Mouse (Mus musculus): ENCODE data around the gene Med22.
A peak's percentile ranks its signal among the peaks of the same experiment; 100 is the strongest.

DNA sequence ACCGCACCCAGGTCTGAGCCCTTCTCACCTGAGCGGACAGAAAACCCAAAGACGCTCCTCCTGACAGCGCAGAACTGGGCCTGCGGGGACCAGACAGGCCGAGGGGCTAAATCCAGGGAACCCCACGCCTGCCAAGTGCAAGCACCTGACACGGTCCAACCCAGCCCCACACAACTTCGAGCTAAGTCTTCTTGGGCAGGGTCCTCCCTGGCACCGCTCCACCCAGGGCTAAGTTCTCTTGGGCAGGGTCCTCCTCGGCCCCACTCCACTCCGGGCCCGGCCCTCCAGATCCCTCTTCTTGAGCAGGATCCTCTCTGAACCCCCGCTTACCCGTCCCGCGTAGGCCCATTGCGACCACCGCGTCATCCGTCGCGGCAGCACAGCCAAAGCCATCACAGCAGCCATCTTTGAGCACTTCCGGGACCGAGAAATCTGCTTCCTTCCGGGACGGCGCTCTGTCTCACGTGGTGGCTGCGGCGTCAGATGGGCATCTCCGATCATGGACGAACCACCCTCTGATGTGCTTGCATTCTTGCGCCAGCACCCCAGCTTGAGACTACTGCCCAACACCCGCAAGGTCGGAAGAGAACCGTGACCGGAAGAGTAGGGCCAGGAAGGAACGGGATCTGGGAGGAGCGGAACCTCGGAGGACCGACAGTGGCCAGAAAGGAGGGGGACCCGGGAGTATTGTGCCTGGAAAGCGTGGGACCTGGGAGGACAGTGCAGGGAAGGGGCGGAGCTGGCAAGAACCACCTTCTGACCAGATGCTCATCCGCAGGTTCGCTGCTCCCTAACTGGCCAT lies 5.7 kb upstream of the Med22 start, which contains the start of the genes Surf2 and Surf1:
- peak; percentile 72; the same call in 1 of the 2 replicates for TF ChIP-seq EP300 (IDR thresholded peaks at IDR 0.05; ENCODE audit: insufficient read depth, low read depth, low read length)
- TF ChIP-seq CTCF (IDR thresholded peaks at IDR 0.05): no peak
- peak; percentile 90 for TF ChIP-seq POLR2A (IDR thresholded peaks at IDR 0.05; ENCODE audit: insufficient read depth, low read depth, low read length)
